Mouse (Mus musculus): ENCODE results near the gene Imp3. TPM values are rescaled to one million over a fixed set of nuclear protein-coding genes. Genes with fewer than 3 reads are reported as not detected.
A peak's percentile ranks its signal among the peaks of the same experiment; 100 is the strongest.

Gene Imp3
- polyA plus RNA-seq, 1 experiment from 2014 or later, result 58.4 TPM

DNA sequence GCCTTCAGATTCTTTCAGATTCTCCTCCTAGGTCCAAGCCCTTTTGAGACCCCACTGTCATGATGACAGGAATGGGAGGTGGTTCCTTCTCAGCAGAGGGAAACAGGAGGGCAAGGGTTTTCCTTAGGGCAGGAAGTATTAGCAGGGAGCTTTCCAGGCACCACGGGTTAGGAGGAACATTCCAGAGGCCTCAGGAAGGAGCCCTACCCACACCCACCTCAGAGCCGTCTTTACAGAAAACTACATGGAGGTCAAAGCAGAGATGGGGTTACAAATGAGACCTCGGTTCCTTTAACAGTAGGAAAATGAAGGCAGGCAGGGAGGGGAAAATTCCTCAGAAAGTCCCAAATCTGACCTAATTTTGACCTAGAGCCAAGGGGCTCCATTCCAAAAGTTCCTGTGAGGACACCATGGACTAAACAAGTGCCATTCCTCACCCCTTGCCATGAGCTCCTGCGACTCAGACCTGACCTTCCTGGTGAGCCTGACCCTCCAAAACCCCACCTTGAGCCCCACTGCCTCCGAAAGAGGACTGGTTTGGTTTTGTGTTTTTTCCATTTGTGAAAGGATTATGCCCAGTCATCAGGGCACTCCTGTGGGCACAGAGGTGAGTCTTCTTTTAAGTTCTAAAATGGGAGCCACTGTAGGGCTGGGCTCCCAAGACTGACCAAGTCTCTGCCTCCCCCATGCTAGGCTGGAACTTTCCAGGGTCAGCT is 21.4 kb upstream of the Imp3 start:
- Histone ChIP-seq H3K4me2 (replicated peaks; ENCODE audit: low read depth) (no peak overlapping the region), H3K36me3 (ENCODE audit: control insufficient read depth, insufficient read depth) (peaks cover 15% of the 10 kb centered on the region; the same call in 1 of the 2 replicates), H3K27me3 (replicated peaks; ENCODE audit: control insufficient read depth, insufficient read depth, low read length) (no peaks in the 10 kb centered on the region), H3K4me3 (ENCODE audit: low read depth, low read length) (no peak overlapping the region), H3K9ac (ENCODE audit: low read depth, low read length) (no peak overlapping the region), H3K9me3 (ENCODE audit: control insufficient read depth) (no peaks in the 10 kb centered on the region), H3K4me1 (replicated peaks; ENCODE audit: control insufficient read depth, insufficient read depth, low read length) (no peaks in the 10 kb centered on the region), H3K27ac (ENCODE audit: low read depth, low read length) (no peak overlapping the region)
- TF ChIP-seq CTCF (IDR thresholded peaks at IDR 0.05; ENCODE audit: low read depth), result no peak
- 75% methylated on average over 5 of the region's 5 CpGs for WGBS
- ATAC-seq, result no peak

GRCm38 (mm10) chr9:56917131-56917530 is 20.1 kb upstream of the Imp3 start:
- Histone ChIP-seq H3K9ac (ENCODE audit: low read depth, low read length) (no peak overlapping the region), H3K36me3 (ENCODE audit: control insufficient read depth, insufficient read depth) (peaks cover 15% of the 10 kb centered on the region; the same call in 1 of the 2 replicates), H3K9me3 (ENCODE audit: control insufficient read depth) (no peaks in the 10 kb centered on the region), H3K4me1 (replicated peaks; ENCODE audit: control insufficient read depth, insufficient read depth, low read length) (no peaks in the 10 kb centered on the region), H3K4me2 (replicated peaks; ENCODE audit: low read depth) (no peak overlapping the region), H3K27ac (ENCODE audit: low read depth, low read length) (no peak overlapping the region), H3K27me3 (replicated peaks; ENCODE audit: control insufficient read depth, insufficient read depth, low read length) (no peaks in the 10 kb centered on the region), H3K4me3 (ENCODE audit: low read depth, low read length) (no peak overlapping the region)
- no peak for TF ChIP-seq CTCF (IDR thresholded peaks at IDR 0.05; ENCODE audit: low read depth)
- 72% methylated on average over 2 of the region's 2 CpGs for WGBS
- no peak for ATAC-seq

DNA sequence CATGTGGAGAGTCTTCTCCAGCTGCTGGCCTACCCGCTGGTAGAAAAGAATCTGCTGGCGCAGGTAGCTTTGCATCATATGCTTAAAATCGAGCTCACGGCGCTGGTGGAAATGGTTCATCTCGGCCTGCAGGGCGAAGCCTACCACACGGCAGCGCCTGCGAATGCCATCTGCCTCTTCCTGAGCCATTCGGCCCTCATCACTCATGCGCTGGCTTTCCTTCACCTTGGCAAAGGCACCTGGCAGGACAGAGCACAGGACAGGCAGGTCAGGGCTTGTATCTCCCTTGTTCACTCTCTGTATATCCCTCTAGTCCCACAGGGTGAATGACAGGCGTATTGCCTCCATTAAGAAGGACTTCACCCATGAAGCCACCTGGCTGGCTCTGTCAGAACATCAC is 18.8 kb upstream of the Imp3 start:
- H3K27me3 ChIP-seq (replicated peaks; ENCODE audit: control insufficient read depth, insufficient read depth, low read length), result no peaks in the 10 kb centered on the region
- no peaks in the 10 kb centered on the region for H3K9me3 ChIP-seq (ENCODE audit: control insufficient read depth)
- no peak overlapping the region for H3K9ac ChIP-seq (ENCODE audit: low read depth, low read length)
- WGBS, result 97% methylated on average over 13 of the region's 13 CpGs
- H3K4me2 ChIP-seq (replicated peaks; ENCODE audit: low read depth), result no peak overlapping the region
- peaks cover 18% of the 10 kb centered on the region; the same call in 1 of the 2 replicates for H3K36me3 ChIP-seq (ENCODE audit: control insufficient read depth, insufficient read depth)
- no peak overlapping the region for H3K27ac ChIP-seq (ENCODE audit: low read depth, low read length)
- ATAC-seq, result no peak
- TF ChIP-seq CTCF (IDR thresholded peaks at IDR 0.05; ENCODE audit: low read depth), result no peak
- no peak overlapping the region for H3K4me3 ChIP-seq (ENCODE audit: low read depth, low read length)
- H3K4me1 ChIP-seq (replicated peaks; ENCODE audit: control insufficient read depth, insufficient read depth, low read length), result no peaks in the 10 kb centered on the region

DNA sequence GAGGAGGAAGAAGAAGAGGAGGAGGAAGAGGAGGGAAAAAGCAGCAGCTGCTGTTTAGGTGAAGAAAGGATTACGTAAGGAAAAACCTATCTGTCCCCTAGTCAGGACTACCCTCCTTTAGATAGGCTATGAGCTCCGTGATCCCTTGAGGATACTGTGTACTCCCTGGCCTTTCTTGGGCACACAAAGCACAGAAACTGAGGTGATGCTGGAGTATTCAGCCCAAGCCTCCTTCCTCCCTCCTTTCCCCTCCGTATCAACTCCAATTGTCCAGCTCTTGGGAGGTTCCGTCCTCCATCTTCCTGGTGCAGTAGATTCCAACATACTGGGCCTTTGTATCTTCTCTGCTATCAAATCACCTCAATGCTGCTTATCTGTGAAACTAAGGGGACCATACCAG is 14.5 kb upstream of the Imp3 start:
- Histone ChIP-seq H3K9ac (ENCODE audit: low read depth, low read length) (no peak overlapping the region), H3K4me2 (replicated peaks; ENCODE audit: low read depth) (peak overlapping the region; percentile 81; the same call in 1 of the 2 replicates), H3K36me3 (ENCODE audit: control insufficient read depth, insufficient read depth) (peaks cover 15% of the 10 kb centered on the region; the same call in 1 of the 2 replicates), H3K27me3 (replicated peaks; ENCODE audit: control insufficient read depth, insufficient read depth, low read length) (no peaks in the 10 kb centered on the region), H3K4me1 (replicated peaks; ENCODE audit: control insufficient read depth, insufficient read depth, low read length) (no peaks in the 10 kb centered on the region), H3K27ac (ENCODE audit: low read depth, low read length) (no peak overlapping the region), H3K9me3 (ENCODE audit: control insufficient read depth) (no peaks in the 10 kb centered on the region), H3K4me3 (ENCODE audit: low read depth, low read length) (no peak overlapping the region)
- no peak for TF ChIP-seq CTCF (IDR thresholded peaks at IDR 0.05; ENCODE audit: low read depth)
- 91% methylated on average over 4 of the region's 4 CpGs for WGBS
- no peak for ATAC-seq

DNA sequence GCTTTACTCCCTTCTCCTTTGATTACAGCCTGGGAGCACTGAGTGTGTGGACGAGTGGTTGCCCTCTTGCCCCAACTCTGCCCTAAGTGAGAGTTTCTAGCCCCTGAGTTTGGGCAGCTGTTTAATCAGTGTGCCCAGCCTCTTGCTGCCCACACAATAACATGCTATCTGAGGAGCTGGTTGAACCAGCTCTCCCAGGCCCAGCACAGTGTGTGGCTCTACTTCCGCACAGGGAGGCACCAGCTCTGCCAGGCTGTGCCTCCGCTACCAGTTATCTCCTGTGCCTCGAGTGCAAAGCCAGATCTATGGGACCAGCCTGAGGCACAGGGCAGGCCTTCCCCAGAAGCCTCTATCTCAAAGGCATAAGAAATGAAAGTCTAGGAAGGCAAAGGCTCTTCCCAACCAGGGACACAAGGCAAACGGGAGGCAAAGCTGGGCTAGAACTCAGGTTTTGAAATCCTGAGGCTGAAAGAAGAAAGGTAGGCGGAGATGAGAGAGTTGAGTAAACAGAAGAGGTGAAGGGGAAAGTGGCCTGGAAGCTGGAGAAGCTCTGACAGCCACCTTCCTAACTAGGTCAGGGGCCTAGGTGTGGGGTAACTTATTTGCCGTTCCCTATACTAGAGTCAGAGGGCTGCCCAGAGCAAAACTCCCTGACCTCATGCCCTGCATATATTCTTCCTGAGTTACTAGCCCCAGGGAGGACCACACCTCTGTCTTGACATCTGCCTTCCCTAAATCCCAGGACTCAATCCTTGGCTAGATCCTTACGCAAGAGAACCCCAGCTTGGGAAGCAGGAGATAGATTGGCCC is 13.2 kb upstream of the Imp3 start:
- Histone ChIP-seq H3K4me3 (ENCODE audit: low read depth, low read length) (peak overlapping the region; percentile 27; the same call in 1 of the 2 replicates), H3K9me3 (ENCODE audit: control insufficient read depth) (no peaks in the 10 kb centered on the region), H3K27ac (ENCODE audit: low read depth, low read length) (no peak overlapping the region), H3K36me3 (ENCODE audit: control insufficient read depth, insufficient read depth) (peaks cover 8% of the 10 kb centered on the region; the same call in 1 of the 2 replicates), H3K4me2 (replicated peaks; ENCODE audit: low read depth) (peak overlapping the region; percentile 81), H3K27me3 (replicated peaks; ENCODE audit: control insufficient read depth, insufficient read depth, low read length) (no peaks in the 10 kb centered on the region), H3K4me1 (replicated peaks; ENCODE audit: control insufficient read depth, insufficient read depth, low read length) (0 out of 2 replicates have a peak, but pooled peaks cover 4% of the 10 kb centered on the region), H3K9ac (ENCODE audit: low read depth, low read length) (peak overlapping the region; percentile 34)
- no peak for ATAC-seq
- no peak for TF ChIP-seq CTCF (IDR thresholded peaks at IDR 0.05; ENCODE audit: low read depth)
- 54% methylated on average over 8 of the region's 8 CpGs for WGBS

DNA sequence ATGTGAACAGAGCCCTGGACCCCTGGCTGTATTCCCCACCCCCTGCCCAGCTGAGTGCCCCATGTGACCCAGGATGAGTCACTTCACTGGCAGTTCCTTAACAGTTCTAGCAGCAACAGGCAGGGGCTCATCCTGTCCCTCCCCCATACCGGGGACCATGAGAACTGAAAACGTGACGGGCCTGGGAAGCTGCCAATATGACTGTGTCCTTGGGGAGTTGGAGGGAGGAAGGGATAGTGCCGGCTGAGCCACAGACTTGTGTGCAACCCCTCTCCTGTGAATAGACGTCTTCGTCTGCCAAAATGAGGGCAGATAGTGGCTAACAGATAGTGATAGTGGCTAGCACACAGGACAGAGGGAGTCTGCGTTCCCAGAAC is 12.6 kb upstream of the Imp3 start:
- ATAC-seq, result no peak
- Histone ChIP-seq H3K36me3 (ENCODE audit: control insufficient read depth, insufficient read depth) (peaks cover 8% of the 10 kb centered on the region; the same call in 1 of the 2 replicates), H3K9ac (ENCODE audit: low read depth, low read length) (peak overlapping the region; percentile 34; the same call in 1 of the 2 replicates), H3K27ac (ENCODE audit: low read depth, low read length) (no peak overlapping the region; the same call in 1 of the 2 replicates), H3K9me3 (ENCODE audit: control insufficient read depth) (no peaks in the 10 kb centered on the region), H3K4me1 (replicated peaks; ENCODE audit: control insufficient read depth, insufficient read depth, low read length) (0 out of 2 replicates have a peak, but pooled peaks cover 4% of the 10 kb centered on the region), H3K27me3 (replicated peaks; ENCODE audit: control insufficient read depth, insufficient read depth, low read length) (0 out of 2 replicates have a peak, but pooled peaks cover 4% of the 10 kb centered on the region), H3K4me3 (ENCODE audit: low read depth, low read length) (peak overlapping the region; percentile 27), H3K4me2 (replicated peaks; ENCODE audit: low read depth) (peak overlapping the region; percentile 81)
- WGBS, result 29% methylated on average over 7 of the region's 7 CpGs
- no peak for TF ChIP-seq CTCF (IDR thresholded peaks at IDR 0.05; ENCODE audit: low read depth)
